Mouse (Mus musculus): ENCODE measurements around the gene Aimp2. TPM values are rescaled to one million over a fixed set of nuclear protein-coding genes. Genes with fewer than 3 reads are reported as not detected.

The Aimp2 gene
- polyA plus RNA-seq, 1 experiment from 2014 or later: 135 TPM

GRCm38 (mm10) chr5:143908926-143909325 lies 721 bp downstream of the Aimp2 start:
- peaks cover 9% of the 10 kb centered on the region; the same call in 1 of the 2 replicates for H3K36me3 ChIP-seq (ENCODE audit: control insufficient read depth, insufficient read depth, low read length)
- H3K4me3 ChIP-seq (ENCODE audit: low read length): peak overlapping the region; percentile 84
- peak; percentile 1; the same call in 1 of the 2 replicates for ATAC-seq
- no peaks in the 10 kb centered on the region for H3K27me3 ChIP-seq (replicated peaks; ENCODE audit: control insufficient read depth, insufficient read depth, low read length)
- peaks cover 15% of the 10 kb centered on the region for H3K4me1 ChIP-seq (ENCODE audit: control insufficient read depth, insufficient read depth, low read length)
- H3K4me2 ChIP-seq (ENCODE audit: low read depth, low read length): peak overlapping the region; percentile 47
- WGBS: 2% methylated on average over 9 of the region's 9 CpGs
- H3K27ac ChIP-seq (ENCODE audit: low read length): peak overlapping the region; percentile 91
- no peaks in the 10 kb centered on the region for H3K9me3 ChIP-seq (ENCODE audit: control insufficient read depth, low read length)
- peak overlapping the region; percentile 76 for H3K9ac ChIP-seq (ENCODE audit: low read depth, low read length)

- peaks cover 20% of the 10 kb centered on the region for H3K36me3 ChIP-seq (ENCODE audit: control insufficient read depth, insufficient read depth, low read length)
- WGBS: 85% methylated on average over 8 of the region's 8 CpGs
- H3K9ac ChIP-seq (ENCODE audit: low read depth, low read length): no peak overlapping the region
- no peak overlapping the region for H3K27ac ChIP-seq (ENCODE audit: low read length)
- peaks cover 15% of the 10 kb centered on the region for H3K4me1 ChIP-seq (ENCODE audit: control insufficient read depth, insufficient read depth, low read length)
- H3K27me3 ChIP-seq (replicated peaks; ENCODE audit: control insufficient read depth, insufficient read depth, low read length): no peaks in the 10 kb centered on the region
- ATAC-seq: no peak
- no peaks in the 10 kb centered on the region for H3K9me3 ChIP-seq (ENCODE audit: control insufficient read depth, low read length)
- H3K4me2 ChIP-seq (ENCODE audit: low read depth, low read length): no peak overlapping the region
- no peak overlapping the region for H3K4me3 ChIP-seq (ENCODE audit: low read length)
Measured at GRCm38 (mm10) chr5:143906429-143906828, 3.2 kb downstream of the Aimp2 start.

GRCm38 (mm10) chr5:143903813-143904212 lies 5.8 kb downstream of the Aimp2 start:
- Histone ChIP-seq H3K27me3 (replicated peaks; ENCODE audit: control insufficient read depth, insufficient read depth, low read length) (no peaks in the 10 kb centered on the region), H3K27ac (ENCODE audit: low read length) (no peak overlapping the region), H3K36me3 (ENCODE audit: control insufficient read depth, insufficient read depth, low read length) (peaks cover 22% of the 10 kb centered on the region), H3K4me3 (ENCODE audit: low read length) (no peak overlapping the region), H3K4me1 (ENCODE audit: control insufficient read depth, insufficient read depth, low read length) (peaks cover 11% of the 10 kb centered on the region; the same call in 1 of the 2 replicates), H3K4me2 (ENCODE audit: low read depth, low read length) (no peak overlapping the region), H3K9ac (ENCODE audit: low read depth, low read length) (no peak overlapping the region), H3K9me3 (ENCODE audit: control insufficient read depth, low read length) (no peaks in the 10 kb centered on the region)
- 76% methylated on average over 4 of the region's 4 CpGs for WGBS
- no peak for ATAC-seq

GRCm38 (mm10) chr5:143902111-143902510 lies 7.5 kb downstream of the Aimp2 start:
- Histone ChIP-seq H3K4me1 (ENCODE audit: control insufficient read depth, insufficient read depth, low read length) (0 out of 2 replicates have a peak, but pooled peaks cover 3% of the 10 kb centered on the region), H3K4me2 (ENCODE audit: low read depth, low read length) (no peak overlapping the region), H3K27me3 (replicated peaks; ENCODE audit: control insufficient read depth, insufficient read depth, low read length) (no peaks in the 10 kb centered on the region), H3K27ac (ENCODE audit: low read length) (no peak overlapping the region), H3K36me3 (ENCODE audit: control insufficient read depth, insufficient read depth, low read length) (peaks cover 22% of the 10 kb centered on the region), H3K4me3 (ENCODE audit: low read length) (no peak overlapping the region), H3K9me3 (ENCODE audit: control insufficient read depth, low read length) (no peaks in the 10 kb centered on the region), H3K9ac (ENCODE audit: low read depth, low read length) (no peak overlapping the region)
- 78% methylated on average over 3 of the region's 3 CpGs for WGBS
- ATAC-seq: no peak

GRCm38 (mm10) chr5:143897635-143898330 lies 11.9 kb downstream of the Aimp2 start, which contains the start of gene Ankrd61:
Gene Ankrd61, minus strand, starts transcription at chr5:143897685.
- 83% methylated on average over 14 of the region's 14 CpGs for WGBS
- Histone ChIP-seq H3K36me3 (ENCODE audit: control insufficient read depth, insufficient read depth, low read length) (peaks cover 9% of the 10 kb centered on the region), H3K4me2 (ENCODE audit: low read depth, low read length) (no peak within 1 kb of the TSS), H3K4me3 (ENCODE audit: low read length) (no peak within 1 kb of the TSS), H3K27me3 (replicated peaks; ENCODE audit: control insufficient read depth, insufficient read depth, low read length) (no peaks in the 10 kb centered on the region), H3K9me3 (ENCODE audit: control insufficient read depth, low read length) (no peaks in the 10 kb centered on the region), H3K9ac (ENCODE audit: low read depth, low read length) (no peak within 1 kb of the TSS), H3K4me1 (ENCODE audit: control insufficient read depth, insufficient read depth, low read length) (0 out of 2 replicates have a peak, but pooled peaks cover 3% of the 10 kb centered on the region), H3K27ac (ENCODE audit: low read length) (no peak within 1 kb of the TSS)
- ATAC-seq: no peak

GRCm38 (mm10) chr5:143893396-143893795 lies 16.3 kb downstream of the Aimp2 start:
- no peaks in the 10 kb centered on the region for H3K27me3 ChIP-seq (replicated peaks; ENCODE audit: control insufficient read depth, insufficient read depth, low read length)
- no peak overlapping the region for H3K9ac ChIP-seq (ENCODE audit: low read depth, low read length)
- no peaks in the 10 kb centered on the region; the same call in 1 of the 2 replicates for H3K36me3 ChIP-seq (ENCODE audit: control insufficient read depth, insufficient read depth, low read length)
- 76% methylated on average over 5 of the region's 5 CpGs for WGBS
- peaks cover 5% of the 10 kb centered on the region; the same call in 1 of the 2 replicates for H3K4me1 ChIP-seq (ENCODE audit: control insufficient read depth, insufficient read depth, low read length)
- no peak overlapping the region for H3K4me3 ChIP-seq (ENCODE audit: low read length)
- ATAC-seq: no peak
- no peak overlapping the region for H3K4me2 ChIP-seq (ENCODE audit: low read depth, low read length)
- no peaks in the 10 kb centered on the region for H3K9me3 ChIP-seq (ENCODE audit: control insufficient read depth, low read length)
- no peak overlapping the region for H3K27ac ChIP-seq (ENCODE audit: low read length)

DNA sequence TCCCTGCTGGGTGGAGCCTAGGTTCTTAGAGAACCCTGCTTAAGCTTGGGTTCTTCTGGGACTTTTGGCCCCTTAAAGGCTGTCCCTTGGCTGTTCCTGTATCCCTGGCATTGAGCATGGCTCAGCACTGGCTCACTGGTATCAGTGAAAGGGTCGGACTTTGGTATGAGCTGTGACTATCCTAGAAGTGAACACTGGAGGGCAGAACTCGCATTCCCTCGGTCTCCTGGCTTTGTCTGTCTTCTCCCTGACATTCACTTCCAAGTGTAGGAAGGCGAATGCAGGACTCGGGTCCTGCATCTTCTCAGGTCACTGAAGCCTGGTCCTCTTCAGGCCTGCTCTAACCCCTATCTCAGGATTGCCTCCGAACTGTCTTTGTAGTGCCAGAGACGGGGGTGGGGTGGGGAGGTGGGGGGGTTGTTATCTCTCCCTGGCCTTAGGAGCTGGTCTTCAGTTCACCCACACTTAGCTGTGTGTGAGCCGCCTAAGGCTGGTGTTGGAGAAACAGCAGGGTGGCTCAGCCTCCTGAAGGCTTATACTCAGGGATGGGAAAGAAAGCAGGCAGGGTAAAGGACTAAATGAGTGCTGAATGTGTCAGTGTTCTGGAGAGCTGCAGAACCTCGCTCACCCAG lies 17.3 kb downstream of the Aimp2 start:
- H3K4me1 ChIP-seq (ENCODE audit: control insufficient read depth, insufficient read depth, low read length): peaks cover 5% of the 10 kb centered on the region; the same call in 1 of the 2 replicates
- no peaks in the 10 kb centered on the region for H3K27me3 ChIP-seq (replicated peaks; ENCODE audit: control insufficient read depth, insufficient read depth, low read length)
- 72% methylated on average over 9 of the region's 9 CpGs for WGBS
- H3K4me3 ChIP-seq (ENCODE audit: low read length): no peak overlapping the region
- no peak overlapping the region for H3K9ac ChIP-seq (ENCODE audit: low read depth, low read length)
- no peak overlapping the region for H3K27ac ChIP-seq (ENCODE audit: low read length)
- peaks cover 3% of the 10 kb centered on the region for H3K36me3 ChIP-seq (ENCODE audit: control insufficient read depth, insufficient read depth, low read length)
- peak; percentile 42 for ATAC-seq
- no peaks in the 10 kb centered on the region for H3K9me3 ChIP-seq (ENCODE audit: control insufficient read depth, low read length)
- H3K4me2 ChIP-seq (ENCODE audit: low read depth, low read length): no peak overlapping the region

DNA sequence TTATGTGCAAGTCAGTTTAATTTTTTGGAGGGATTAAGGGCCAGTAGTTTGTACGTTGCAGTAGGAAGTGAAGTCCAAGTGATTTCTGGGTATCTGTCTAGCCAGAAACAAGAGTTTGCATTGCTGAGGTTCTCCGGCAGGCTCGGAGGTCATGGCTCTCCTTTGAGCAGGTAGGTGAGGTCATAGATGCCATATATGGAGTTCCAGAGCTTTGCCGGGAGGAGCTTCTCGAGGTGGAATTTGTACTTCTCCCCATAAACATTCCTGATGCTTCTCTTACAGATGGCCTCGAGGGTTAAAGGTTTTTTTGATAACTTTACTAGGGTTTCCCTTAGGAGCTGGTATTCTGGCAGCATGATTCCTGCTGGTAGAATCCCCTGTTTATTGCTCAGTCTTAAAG lies 18.9 kb downstream of the Aimp2 start:
- peak overlapping the region; percentile 80 for H3K27ac ChIP-seq (ENCODE audit: low read length)
- H3K4me2 ChIP-seq (ENCODE audit: low read depth, low read length): 0 out of 2 replicates have a peak overlapping the region, but pooled peaks have one; percentile 17
- H3K4me3 ChIP-seq (ENCODE audit: low read length): no peak overlapping the region
- peak; percentile 93 for ATAC-seq
- H3K9me3 ChIP-seq (ENCODE audit: control insufficient read depth, low read length): no peaks in the 10 kb centered on the region
- H3K4me1 ChIP-seq (ENCODE audit: control insufficient read depth, insufficient read depth, low read length): peaks cover 5% of the 10 kb centered on the region; the same call in 1 of the 2 replicates
- 41% methylated on average over 6 of the region's 6 CpGs for WGBS
- H3K36me3 ChIP-seq (ENCODE audit: control insufficient read depth, insufficient read depth, low read length): peaks cover 10% of the 10 kb centered on the region
- H3K27me3 ChIP-seq (replicated peaks; ENCODE audit: control insufficient read depth, insufficient read depth, low read length): no peaks in the 10 kb centered on the region
- H3K9ac ChIP-seq (ENCODE audit: low read depth, low read length): no peak overlapping the region

DNA sequence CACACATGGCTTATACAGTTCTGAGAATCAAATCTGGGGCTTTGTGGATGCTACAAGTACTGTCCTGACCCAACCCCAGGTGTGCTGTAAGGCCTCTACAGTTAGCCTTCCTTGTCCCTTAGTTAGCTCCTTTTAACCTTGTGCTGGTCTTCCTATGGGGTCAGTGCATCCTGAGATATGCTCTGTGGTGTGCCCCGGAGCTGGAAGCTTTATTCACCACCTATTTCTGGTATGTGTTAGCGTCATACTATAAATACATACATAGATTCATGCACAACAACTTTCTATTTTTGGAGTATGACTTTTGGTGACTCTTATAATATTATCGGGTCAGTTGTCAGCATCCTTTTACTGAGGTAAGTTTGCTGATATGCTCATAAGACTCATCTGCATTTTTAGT lies 24.4 kb downstream of the Aimp2 start:
- Histone ChIP-seq H3K4me1 (ENCODE audit: control insufficient read depth, insufficient read depth, low read length) (no peaks in the 10 kb centered on the region), H3K9ac (ENCODE audit: low read depth, low read length) (no peak overlapping the region), H3K4me2 (ENCODE audit: low read depth, low read length) (no peak overlapping the region), H3K27me3 (replicated peaks; ENCODE audit: control insufficient read depth, insufficient read depth, low read length) (no peaks in the 10 kb centered on the region), H3K36me3 (ENCODE audit: control insufficient read depth, insufficient read depth, low read length) (peaks cover 31% of the 10 kb centered on the region), H3K4me3 (ENCODE audit: low read length) (no peak overlapping the region), H3K9me3 (ENCODE audit: control insufficient read depth, low read length) (no peaks in the 10 kb centered on the region), H3K27ac (ENCODE audit: low read length) (no peak overlapping the region)
- 97% methylated on average over 3 of the region's 3 CpGs for WGBS
- ATAC-seq: no peak

All from intestine, embryonic 16.5 days (tissue).